Mouse (Mus musculus): ENCODE measurements around the gene Rrm1. TPM values are rescaled to one million over a fixed set of nuclear protein-coding genes. Genes with fewer than 3 reads are reported as not detected.

Gene Rrm1
- polyA plus RNA-seq (2012; rRNA removed), result 67.5 and 107 TPM in 2 replicates
- polyA plus RNA-seq (2014; fragmentation: Nextera tagmentation; extraction: Ambion mirVana), result 185 and 196 TPM in 2 replicates

- ATAC-seq (ENCODE audit: insufficient read depth) (peak; percentile 90), DNase-seq (ENCODE audit: low read depth in 3 of 3, low spot score in 3 of 3) (peak; percentile 96 to 97 (median 96))
- Histone ChIP-seq H3K9me3 (ENCODE audit: control insufficient read depth, low read length) (no peaks in the 10 kb centered on the region), H3K27ac (peak within 1 kb of the TSS; percentile 79), H3K4me1 (replicated peaks; ENCODE audit: control insufficient read depth in 2 of 2, insufficient read depth in 2 of 2, low read length in 1 of 2) (peaks cover 9 to 15% of the 10 kb centered on the region in 2 experiments; a peak in 3 of 4 replicates), H3K4me3 (ENCODE audit: insufficient read depth in 1 of 2, low read depth in 2 of 2, low read length in 2 of 2) (peak within 1 kb of the TSS; percentile 74 to 95), H3K36me3 (replicated peaks; ENCODE audit: control insufficient read depth, insufficient read depth, low read depth) (peaks cover 28% of the 10 kb centered on the region), H3K4me2 (ENCODE audit: low read depth) (peak within 1 kb of the TSS; percentile 99), H3K9ac (replicated peaks) (peak within 1 kb of the TSS; percentile 90), H3K27me3 (ENCODE audit: control insufficient read depth, insufficient read depth, low read length) (no peaks in the 10 kb centered on the region)
- under 1% methylated on average over 56 of the region's 56 CpGs for WGBS (ENCODE audit: insufficient replicate concordance)
- TF ChIP-seq EP300 (IDR thresholded peaks at IDR 0.05; ENCODE audit: low read depth) (peak; percentile 47), CTCF (IDR thresholded peaks at IDR 0.05; ENCODE audit: low read depth) (no peak)
Measured at GRCm38 (mm10) chr7:102441657-102442391, at the start of gene Rrm1. TSS of gene Rrm1 (plus strand) at chr7:102441695.

GRCm38 (mm10) chr7:102393898-102394297 lies 47.6 kb upstream of the Rrm1 start:
- H3K36me3 ChIP-seq (replicated peaks; ENCODE audit: control insufficient read depth, insufficient read depth, low read depth), result no peaks in the 10 kb centered on the region
- H3K9me3 ChIP-seq (ENCODE audit: control insufficient read depth, low read length), result no peaks in the 10 kb centered on the region
- H3K4me3 ChIP-seq (ENCODE audit: insufficient read depth in 1 of 2, low read depth in 2 of 2, low read length in 2 of 2), result no peak overlapping the region
- 62% methylated on average over 2 of the region's 2 CpGs for WGBS (ENCODE audit: insufficient replicate concordance)
- no peak overlapping the region for H3K27ac ChIP-seq
- ATAC-seq (ENCODE audit: insufficient read depth), result no peak
- TF ChIP-seq CTCF (IDR thresholded peaks at IDR 0.05; ENCODE audit: low read depth) (no peak), EP300 (IDR thresholded peaks at IDR 0.05; ENCODE audit: low read depth) (no peak)
- no peak overlapping the region for H3K9ac ChIP-seq (replicated peaks)
- H3K4me1 ChIP-seq (replicated peaks; ENCODE audit: control insufficient read depth in 2 of 2, insufficient read depth in 2 of 2, low read length in 1 of 2), result no peaks in the 10 kb centered on the region; a peak in 1 of 4 replicates
- DNase-seq (ENCODE audit: low read depth in 3 of 3, low spot score in 3 of 3), result no peak
- no peak overlapping the region for H3K4me2 ChIP-seq (ENCODE audit: low read depth)
- H3K27me3 ChIP-seq (ENCODE audit: control insufficient read depth, insufficient read depth, low read length), result no peaks in the 10 kb centered on the region

- ATAC-seq (ENCODE audit: insufficient read depth) (no peak), DNase-seq (ENCODE audit: low read depth in 3 of 3, low spot score in 3 of 3) (no peak)
- Histone ChIP-seq H3K4me3 (ENCODE audit: insufficient read depth in 1 of 2, low read depth in 2 of 2, low read length in 2 of 2) (no peak overlapping the region), H3K36me3 (replicated peaks; ENCODE audit: control insufficient read depth, insufficient read depth, low read depth) (no peaks in the 10 kb centered on the region), H3K9ac (replicated peaks) (no peak overlapping the region), H3K9me3 (ENCODE audit: control insufficient read depth, low read length) (no peaks in the 10 kb centered on the region), H3K27me3 (ENCODE audit: control insufficient read depth, insufficient read depth, low read length) (no peaks in the 10 kb centered on the region), H3K27ac (no peak overlapping the region), H3K4me1 (replicated peaks; ENCODE audit: control insufficient read depth in 2 of 2, insufficient read depth in 2 of 2, low read length in 1 of 2) (peaks cover 0 to 3% of the 10 kb centered on the region in 2 experiments; a peak in 1 of 4 replicates), H3K4me2 (ENCODE audit: low read depth) (no peak overlapping the region)
- TF ChIP-seq EP300 (IDR thresholded peaks at IDR 0.05; ENCODE audit: low read depth) (no peak), CTCF (IDR thresholded peaks at IDR 0.05; ENCODE audit: low read depth) (no peak)
- 47% methylated on average over 7 of the region's 7 CpGs for WGBS (ENCODE audit: insufficient replicate concordance)
Measured at GRCm38 (mm10) chr7:102395894-102396293, 45.6 kb upstream of the Rrm1 start.

GRCm38 (mm10) chr7:102396331-102396730 lies 45.2 kb upstream of the Rrm1 start:
- ATAC-seq (ENCODE audit: insufficient read depth) (no peak), DNase-seq (ENCODE audit: low read depth in 3 of 3, low spot score in 3 of 3) (no peak)
- Histone ChIP-seq H3K4me2 (ENCODE audit: low read depth) (no peak overlapping the region), H3K27me3 (ENCODE audit: control insufficient read depth, insufficient read depth, low read length) (no peaks in the 10 kb centered on the region), H3K4me1 (replicated peaks; ENCODE audit: control insufficient read depth in 2 of 2, insufficient read depth in 2 of 2, low read length in 1 of 2) (peaks cover 0 to 3% of the 10 kb centered on the region in 2 experiments; a peak in 1 of 4 replicates), H3K9me3 (ENCODE audit: control insufficient read depth, low read length) (no peaks in the 10 kb centered on the region), H3K36me3 (replicated peaks; ENCODE audit: control insufficient read depth, insufficient read depth, low read depth) (no peaks in the 10 kb centered on the region), H3K4me3 (ENCODE audit: insufficient read depth in 1 of 2, low read depth in 2 of 2, low read length in 2 of 2) (no peak overlapping the region), H3K9ac (replicated peaks) (no peak overlapping the region), H3K27ac (no peak overlapping the region)
- TF ChIP-seq EP300 (IDR thresholded peaks at IDR 0.05; ENCODE audit: low read depth) (no peak), CTCF (IDR thresholded peaks at IDR 0.05; ENCODE audit: low read depth) (no peak)
- WGBS (ENCODE audit: insufficient replicate concordance), result 87% methylated on average over 3 of the region's 3 CpGs

- TF ChIP-seq CTCF (IDR thresholded peaks at IDR 0.05; ENCODE audit: low read depth), result no peak
Measured at GRCm38 (mm10) chr7:102399180-102399731, 42.2 kb upstream of the Rrm1 start.

More at GRCm38 (mm10) chr7:102399180-102399731, 42.2 kb upstream of the Rrm1 start:
- Histone ChIP-seq H3K27ac (no peak overlapping the region), H3K4me1 (replicated peaks; ENCODE audit: control insufficient read depth in 2 of 2, insufficient read depth in 2 of 2, low read length in 1 of 2) (peaks cover 0 to 3% of the 10 kb centered on the region in 2 experiments; a peak in 1 of 4 replicates), H3K36me3 (replicated peaks; ENCODE audit: control insufficient read depth, insufficient read depth, low read depth) (no peaks in the 10 kb centered on the region), H3K9me3 (ENCODE audit: control insufficient read depth, low read length) (no peaks in the 10 kb centered on the region), H3K4me3 (ENCODE audit: insufficient read depth in 1 of 2, low read depth in 2 of 2, low read length in 2 of 2) (no peak overlapping the region), H3K27me3 (ENCODE audit: control insufficient read depth, insufficient read depth, low read length) (no peaks in the 10 kb centered on the region), H3K4me2 (ENCODE audit: low read depth) (no peak overlapping the region), H3K9ac (replicated peaks) (no peak overlapping the region)
- no peak for ATAC-seq (ENCODE audit: insufficient read depth)
- no peak for DNase-seq (ENCODE audit: low read depth in 3 of 3, low spot score in 3 of 3)
- 56% methylated on average over 3 of the region's 3 CpGs for WGBS (ENCODE audit: insufficient replicate concordance)
